Mouse (Mus musculus): ENCODE data around the gene Emc10.
A peak's percentile ranks its signal among the peaks of the same experiment; 100 is the strongest.

Gene Emc10

GRCm38 (mm10) chr7:44485572-44486195, 10.6 kb downstream of the Emc10 start:
- DNase-seq (ENCODE audit: low read depth, low spot score), result no peak

DNA sequence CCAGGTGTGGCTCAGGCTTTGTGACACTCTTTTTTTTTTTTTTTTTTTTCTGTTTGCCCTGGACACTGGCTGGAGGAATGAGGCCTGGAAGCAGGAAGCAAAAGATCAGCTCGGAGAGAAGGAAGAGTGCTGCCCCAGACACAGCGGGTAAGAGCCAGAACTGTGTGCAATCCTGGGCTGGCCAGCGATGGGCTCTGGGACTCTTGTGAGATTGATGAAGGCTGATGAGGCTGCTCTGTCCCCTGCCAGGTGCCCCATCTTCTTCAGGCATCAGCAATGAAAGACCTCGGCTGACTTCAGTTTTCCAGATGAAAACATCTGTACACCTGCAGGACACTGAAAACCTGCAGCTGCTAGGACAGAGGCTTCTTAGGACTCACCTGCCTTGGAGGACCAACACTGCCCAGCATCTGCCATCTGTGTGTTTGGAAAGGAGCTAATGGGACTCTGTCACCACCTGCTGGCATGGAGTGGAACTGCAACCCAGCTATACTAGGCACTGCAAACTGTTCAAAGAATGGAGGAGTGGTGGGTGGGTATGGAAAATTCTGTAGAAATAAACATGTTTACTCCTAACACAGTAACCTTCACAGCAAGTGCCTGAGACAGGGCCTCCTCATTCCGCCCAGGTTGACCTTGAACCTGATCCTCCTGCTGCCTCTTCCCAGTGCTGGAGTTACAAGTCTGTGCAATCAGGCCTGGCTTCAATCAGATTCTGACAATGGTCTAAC, 11.3 kb downstream of the Emc10 start:
- peak; percentile 80 for DNase-seq (ENCODE audit: low read depth, low spot score)

- no peak for DNase-seq (ENCODE audit: low read depth, low spot score)
Measured at GRCm38 (mm10) chr7:44484109-44484508, 12.2 kb downstream of the Emc10 start.

GRCm38 (mm10) chr7:44482836-44483435, 13.4 kb downstream of the Emc10 start:
- no peak for DNase-seq (ENCODE audit: low read depth, low spot score)

DNA sequence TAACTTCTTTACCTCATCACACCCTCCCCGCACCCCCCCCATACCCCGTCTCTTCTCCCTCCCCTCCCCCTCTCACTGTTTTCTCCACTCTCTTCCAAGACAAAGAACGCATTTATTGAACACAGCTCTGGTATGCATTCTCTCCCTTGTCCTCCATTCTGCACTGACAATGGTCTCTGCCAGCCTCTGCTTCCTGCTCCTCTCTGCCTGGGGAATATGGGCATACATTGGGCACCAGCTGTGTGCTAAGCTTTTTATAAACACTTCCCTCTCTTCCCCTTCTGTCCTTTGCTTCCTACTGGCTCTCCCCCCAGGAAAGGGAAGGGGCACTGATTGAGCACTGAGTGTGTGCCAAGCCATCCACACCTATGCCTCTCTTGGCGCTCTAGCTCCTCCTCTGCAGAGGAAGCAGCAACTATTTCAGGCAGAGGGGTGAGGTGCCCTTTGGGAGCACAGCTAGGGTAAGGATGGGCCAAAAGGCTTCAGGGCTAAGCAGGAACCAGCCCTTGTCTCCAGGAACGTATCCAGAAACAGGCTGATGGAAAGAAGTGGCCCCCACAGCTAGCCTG, 21.2 kb downstream of the Emc10 start:
- no peak for DNase-seq (ENCODE audit: low read depth, low spot score)

DNA sequence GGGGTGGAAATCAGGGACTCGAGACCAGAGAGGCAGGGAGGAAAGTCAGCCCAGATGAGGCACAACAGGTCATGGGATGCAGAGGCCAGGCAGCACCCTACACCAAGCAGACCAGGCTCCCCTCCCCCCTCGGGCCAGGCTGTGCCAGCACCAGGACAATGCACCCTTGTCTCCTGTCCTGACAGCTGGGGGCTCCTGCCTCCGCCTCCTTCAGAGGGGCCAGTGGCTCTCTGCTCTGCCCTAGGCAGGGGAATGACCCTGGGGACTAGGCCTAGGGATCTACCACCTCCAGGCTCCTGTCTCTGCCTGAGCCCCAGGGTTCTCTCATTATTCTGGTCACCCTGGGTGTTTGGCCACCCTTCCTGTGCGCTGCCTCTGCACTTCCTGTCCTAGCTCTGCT, 21.9 kb downstream of the Emc10 start:
- DNase-seq (ENCODE audit: low read depth, low spot score), result no peak

GRCm38 (mm10) chr7:44472961-44473646, 23.2 kb downstream of the Emc10 start:
- DNase-seq (ENCODE audit: low read depth, low spot score), result no peak

DNA sequence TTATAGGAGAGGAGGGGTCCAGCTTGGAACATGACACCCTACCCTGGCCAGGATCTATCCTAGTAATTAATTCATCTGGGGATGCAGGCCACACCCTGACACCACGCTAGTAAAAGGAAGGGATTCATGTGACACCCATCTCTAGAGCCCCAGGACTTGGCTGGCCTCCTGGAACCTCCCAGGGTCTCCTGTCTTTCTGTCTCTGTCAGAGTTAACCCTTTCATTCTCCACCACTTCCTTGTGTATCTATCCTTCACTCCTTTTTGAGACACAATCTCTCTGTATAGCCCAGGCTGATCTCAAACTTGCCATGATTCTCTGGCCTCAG, 23.8 kb downstream of the Emc10 start:
- DNase-seq (ENCODE audit: low read depth, low spot score), result no peak

GRCm38 (mm10) chr7:44471880-44472557, 24.3 kb downstream of the Emc10 start:
- DNase-seq (ENCODE audit: low read depth, low spot score), result no peak

GRCm38 (mm10) chr7:44470696-44471612, 25.4 kb downstream of the Emc10 start:
- no peak for DNase-seq (ENCODE audit: low read depth, low spot score)

- DNase-seq (ENCODE audit: low read depth, low spot score), result no peak
Measured at GRCm38 (mm10) chr7:44469677-44470675, 26.4 kb downstream of the Emc10 start.

- no peak for DNase-seq (ENCODE audit: low read depth, low spot score)
Measured at GRCm38 (mm10) chr7:44468644-44469285, 27.6 kb downstream of the Emc10 start.

DNA sequence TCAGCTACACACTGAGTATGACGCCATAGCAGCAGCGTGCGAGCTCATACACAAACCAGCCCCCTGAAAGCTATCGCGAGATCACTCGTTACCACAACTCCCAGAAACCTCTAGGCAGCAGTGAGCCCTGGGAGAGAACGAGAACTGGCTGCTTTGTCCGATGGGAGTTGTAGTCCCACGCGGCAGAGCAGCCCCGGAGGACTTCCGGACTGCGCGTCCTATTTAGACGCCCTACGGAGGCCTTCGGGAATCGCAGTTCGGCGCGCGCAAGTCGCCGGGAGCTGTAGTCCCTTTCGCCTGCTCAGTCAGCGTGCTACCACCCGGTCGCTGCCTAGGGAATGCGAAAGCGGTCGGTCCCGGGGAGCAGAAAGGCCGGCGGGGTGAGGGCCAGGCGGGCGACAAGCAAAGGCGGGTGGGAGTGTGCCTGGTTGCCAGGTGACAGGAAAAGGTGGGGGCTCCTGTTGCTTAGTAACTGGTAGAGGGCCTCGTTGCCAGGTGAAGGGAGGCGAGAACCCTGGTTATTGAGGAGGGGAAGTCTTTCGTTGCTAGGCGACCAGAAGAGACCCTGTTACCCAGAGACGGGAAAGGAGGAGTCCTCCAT, 28.4 kb downstream of the Emc10 start, which contains the start of gene Josd2:
Gene Josd2, plus strand, starts transcription at position 170 of the 601 bp plus-strand sequence.
- DNase-seq (ENCODE audit: low read depth, low spot score), result peak; percentile 98

DNA sequence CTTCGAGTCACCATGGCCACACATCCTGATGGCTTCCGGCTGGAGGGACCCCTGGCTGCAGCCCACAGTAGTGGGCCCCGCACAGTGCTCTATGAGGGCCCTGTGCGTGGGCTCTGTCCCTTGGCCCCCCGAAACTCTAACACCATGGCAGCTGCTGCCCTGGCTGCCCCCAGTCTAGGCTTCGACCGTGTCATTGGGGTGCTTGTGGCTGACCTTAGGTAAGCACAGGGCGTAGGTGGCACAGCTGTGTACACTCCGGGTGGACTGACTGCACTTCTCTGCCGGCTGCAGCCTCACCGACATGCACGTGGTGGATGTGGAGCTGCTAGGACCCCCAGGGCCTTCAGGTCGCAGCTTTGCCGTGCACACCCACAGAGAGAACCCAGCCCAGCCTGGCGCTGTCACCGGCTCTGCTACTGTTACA, 29.4 kb downstream of the Emc10 start:
- no peak for DNase-seq (ENCODE audit: low read depth, low spot score)

DNA sequence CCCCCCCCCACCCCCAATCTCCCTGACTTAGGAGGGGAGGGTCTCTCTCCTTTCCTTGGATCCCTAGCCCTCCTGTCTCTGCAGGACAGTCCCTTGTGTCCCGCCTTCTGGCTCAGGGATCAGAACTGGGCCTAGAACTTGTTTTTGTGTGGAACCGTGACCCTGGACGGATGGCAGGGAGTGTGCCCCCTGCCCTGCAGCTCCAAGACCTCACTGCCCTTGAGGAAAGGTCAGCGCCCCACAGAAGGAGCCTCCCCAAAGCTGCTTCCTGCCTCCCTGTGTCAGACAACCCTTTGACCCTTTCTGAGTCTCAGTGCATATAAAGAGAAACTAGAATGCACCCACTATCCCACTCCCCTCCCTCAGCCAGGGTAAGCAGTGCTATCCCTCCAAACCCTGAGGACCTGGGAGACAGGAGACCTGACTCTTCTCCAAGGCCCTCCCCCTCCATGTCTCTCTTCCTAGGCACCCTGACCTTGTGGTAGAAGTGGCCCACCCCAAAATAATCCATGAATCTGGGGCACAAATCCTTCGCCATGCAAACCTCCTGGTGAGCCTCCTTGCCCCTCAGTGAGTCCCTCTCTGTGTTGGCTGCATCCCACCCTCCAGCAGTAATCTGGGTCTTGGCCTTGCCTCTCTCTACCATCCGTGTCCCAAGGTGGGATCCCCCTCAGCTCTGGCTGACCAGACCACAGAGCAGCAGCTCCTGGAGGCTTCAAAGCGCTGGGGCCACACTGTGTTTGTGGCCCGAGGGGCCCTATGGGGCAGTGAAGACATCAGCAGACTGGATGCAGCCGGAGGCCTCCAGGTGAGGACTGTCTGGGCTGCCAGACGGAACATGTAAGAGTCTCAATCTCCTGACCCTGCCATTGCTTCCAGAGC, 30.1 kb downstream of the Emc10 start:
- DNase-seq (ENCODE audit: low read depth, low spot score), result no peak

DNA sequence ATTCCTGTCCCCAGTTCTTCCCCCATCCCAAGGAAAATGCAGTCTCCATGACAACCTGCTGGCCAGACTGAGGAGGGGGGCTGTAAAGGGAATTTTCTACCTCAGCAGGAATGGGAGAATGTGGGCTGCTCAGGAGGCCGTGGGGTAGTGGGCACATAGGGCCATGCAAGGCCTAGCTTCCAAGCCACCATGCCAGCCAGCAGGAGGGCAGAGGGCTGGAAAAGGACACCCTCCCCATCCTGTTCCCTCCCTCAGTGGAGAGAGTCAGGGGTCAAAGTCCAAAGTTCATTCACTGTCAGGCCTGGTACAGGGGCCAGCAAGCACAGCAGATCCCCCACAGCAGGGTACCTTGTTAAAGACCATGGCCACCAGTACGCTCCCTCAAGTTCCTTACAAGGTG, 31.2 kb downstream of the Emc10 start, which contains the start of gene Aspdh:
Gene Aspdh, plus strand, starts transcription at position 281 of the 400 bp plus-strand sequence.
- no peak for DNase-seq (ENCODE audit: low read depth, low spot score)

DNA sequence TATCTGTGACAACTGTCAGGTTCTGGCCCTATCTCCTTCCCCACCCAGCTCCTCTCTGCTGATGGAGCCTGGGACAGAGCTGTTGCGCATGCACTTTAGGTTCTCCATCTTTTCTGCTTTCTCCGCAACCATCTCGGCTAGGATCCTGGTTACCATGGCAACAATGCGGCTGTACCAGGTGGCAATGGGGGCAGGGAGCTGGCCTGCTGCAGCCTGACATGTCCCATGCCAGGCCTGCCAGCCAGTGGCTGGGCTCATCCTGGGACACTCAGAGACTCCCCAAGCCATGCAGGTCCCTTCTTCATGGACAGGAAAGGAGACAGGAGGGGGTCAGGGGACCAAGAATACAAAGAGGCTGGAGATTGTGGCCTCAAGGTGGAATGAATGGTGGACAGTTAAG, 31.8 kb downstream of the Emc10 start:
- no peak for DNase-seq (ENCODE audit: low read depth, low spot score)
